Comparison of ENCODE assay signal across 26 mouse cellular contexts in genomic region chr7:125451078-125451477, GRCm38 (mm10). TPM values are rescaled to one million over a fixed set of nuclear protein-coding genes. Genes with fewer than 3 reads are reported as not detected.
DNase-seq lines count a peak whose midpoint lies in the region; ATAC-seq and TF ChIP-seq lines count a peak whose summit lies in the region.
"Had no signal": no experiment of that assay in that cellular context is flagged by ENCODE, and none has a peak within 500 bp of the region (broad histone marks: within the 10 kb centered on the region; RNA-seq: fewer than 3 reads in every experiment).

No protein-coding gene starts in this region.

- H3K27me3 ChIP-seq in embryonic facial prominence, embryonic 13.5 days = no peaks in the 10 kb centered on the region
- no peaks in the 10 kb centered on the region for H3K27me3 ChIP-seq in embryonic facial prominence, embryonic 10.5 days (replicated peaks; ENCODE audit: low read depth, poor library complexity, severe bottlenecking)
- no peaks in the 10 kb centered on the region for H3K27me3 ChIP-seq in lung, embryonic 14.5 days (ENCODE audit: insufficient read depth, low read length)
- H3K27me3 ChIP-seq in lung, embryonic 16.5 days (ENCODE audit: control insufficient read depth, insufficient read depth, low read depth, low read length) = no peaks in the 10 kb centered on the region
- H3K27me3 ChIP-seq in embryonic facial prominence, embryonic 15.5 days = no peaks in the 10 kb centered on the region
- no peaks in the 10 kb centered on the region for H3K27me3 ChIP-seq in midbrain, embryonic 10.5 days (ENCODE audit: low read depth, poor library complexity, severe bottlenecking)
- H3K27me3 ChIP-seq: CH12.LX; forebrain, embryonic 12.5 days; Patski had no signal

- DNase-seq in embryonic facial prominence, embryonic 10.5 days (ENCODE audit: low spot score) = no peak
- peak; percentile 55 for DNase-seq in lung, embryonic 14.5 days
- no peak for DNase-seq in lung, postnatal 36 days
- no peak for DNase-seq in lung, postnatal 10 days
- no peak for DNase-seq in midbrain, embryonic 10.5 days (ENCODE audit: low spot score)
- DNase-seq: adrenal gland, adult 8-10 months; adrenal gland, postnatal 14 days; adrenal gland, postnatal 36 days; B cell, adult 2 months; cerebellum, adult 11-12 months; cerebellum, adult 2 months; cerebellum, adult 9-10 months; cerebellum, postnatal 10 days; cerebellum, postnatal 25 days had no signal

- H3K4me2 ChIP-seq in embryonic facial prominence, embryonic 13.5 days = no peak overlapping the region
- H3K4me2 ChIP-seq in lung, embryonic 14.5 days = no peak overlapping the region
- no peak overlapping the region for H3K4me2 ChIP-seq in lung, embryonic 16.5 days (ENCODE audit: low read depth, low read length)
- H3K4me2 ChIP-seq in embryonic facial prominence, embryonic 15.5 days (replicated peaks) = no peak overlapping the region
- H3K4me2 ChIP-seq: forebrain, embryonic 12.5 days had no signal

- no peak for ATAC-seq in embryonic facial prominence, embryonic 13.5 days (ENCODE audit: insufficient number of reproducible peaks, insufficient read depth, low FRiP score, low TSS enrichment, low read depth)
- ATAC-seq in lung, embryonic 14.5 days (ENCODE audit: insufficient read depth) = peak; percentile 70
- ATAC-seq in lung, embryonic 16.5 days (ENCODE audit: low read depth) = peak; percentile 45
- ATAC-seq in embryonic facial prominence, embryonic 15.5 days (ENCODE audit: insufficient number of reproducible peaks, low FRiP score, low TSS enrichment, low read depth) = no peak
- ATAC-seq: activated CD4-positive, CD25-positive, alpha-beta regulatory T cell, adult 4 months; CD4-positive, CD25-positive, alpha-beta regulatory T cell, adult 4 months; forebrain, embryonic 14.5 days; forebrain, embryonic 16.5 days; Patski had no signal

- peaks cover 25% of the 10 kb centered on the region for H3K36me3 ChIP-seq in embryonic facial prominence, embryonic 13.5 days
- H3K36me3 ChIP-seq in embryonic facial prominence, embryonic 10.5 days (replicated peaks) = peaks cover 47% of the 10 kb centered on the region
- peaks cover 18% of the 10 kb centered on the region for H3K36me3 ChIP-seq in lung, embryonic 14.5 days (ENCODE audit: insufficient read depth)
- H3K36me3 ChIP-seq in lung, embryonic 16.5 days (ENCODE audit: control insufficient read depth, insufficient read depth, low read length) = peaks cover 6% of the 10 kb centered on the region; the same call in 1 of the 2 replicates
- H3K36me3 ChIP-seq in embryonic facial prominence, embryonic 15.5 days = peaks cover 9% of the 10 kb centered on the region
- peaks cover 29% of the 10 kb centered on the region for H3K36me3 ChIP-seq in midbrain, embryonic 10.5 days

- H3K4me1 ChIP-seq in embryonic facial prominence, embryonic 13.5 days = peaks cover 6% of the 10 kb centered on the region; the same call in 1 of the 2 replicates
- H3K4me1 ChIP-seq in embryonic facial prominence, embryonic 10.5 days = 0 out of 2 replicates have a peak, but pooled peaks cover 2% of the 10 kb centered on the region
- no peaks in the 10 kb centered on the region for H3K4me1 ChIP-seq in lung, embryonic 14.5 days (ENCODE audit: insufficient read depth)
- peaks cover 19% of the 10 kb centered on the region for H3K4me1 ChIP-seq in lung, embryonic 16.5 days (replicated peaks; ENCODE audit: control insufficient read depth, insufficient read depth, low read length)
- H3K4me1 ChIP-seq in embryonic facial prominence, embryonic 15.5 days = no peaks in the 10 kb centered on the region
- H3K4me1 ChIP-seq in midbrain, embryonic 10.5 days = peaks cover 3% of the 10 kb centered on the region
- H3K4me1 ChIP-seq: forebrain, embryonic 12.5 days had no signal

- 0 out of 2 replicates have a peak overlapping the region, but pooled peaks have one; percentile 35 for H3K27ac ChIP-seq in embryonic facial prominence, embryonic 13.5 days
- no peak overlapping the region for H3K27ac ChIP-seq in embryonic facial prominence, embryonic 10.5 days (replicated peaks)
- H3K27ac ChIP-seq in lung, embryonic 14.5 days (ENCODE audit: low read depth) = no peak overlapping the region
- H3K27ac ChIP-seq in lung, embryonic 16.5 days (ENCODE audit: low read length) = peak overlapping the region; percentile 44
- H3K27ac ChIP-seq in embryonic facial prominence, embryonic 15.5 days (replicated peaks) = 0 out of 2 replicates have a peak overlapping the region, but pooled peaks have one; percentile 58
- H3K27ac ChIP-seq in midbrain, embryonic 10.5 days (replicated peaks) = no peak overlapping the region
- H3K27ac ChIP-seq: forebrain, embryonic 10.5 days; forebrain, embryonic 12.5 days had no signal

- no peaks in the 10 kb centered on the region for H3K9me3 ChIP-seq in embryonic facial prominence, embryonic 13.5 days
- no peaks in the 10 kb centered on the region for H3K9me3 ChIP-seq in embryonic facial prominence, embryonic 10.5 days
- no peaks in the 10 kb centered on the region for H3K9me3 ChIP-seq in lung, embryonic 14.5 days (ENCODE audit: low read depth, low read length)
- H3K9me3 ChIP-seq in lung, embryonic 16.5 days (ENCODE audit: control insufficient read depth, low read length) = no peaks in the 10 kb centered on the region
- H3K9me3 ChIP-seq in embryonic facial prominence, embryonic 15.5 days (replicated peaks) = no peaks in the 10 kb centered on the region
- no peaks in the 10 kb centered on the region for H3K9me3 ChIP-seq in midbrain, embryonic 10.5 days (replicated peaks)
- H3K9me3 ChIP-seq: forebrain, embryonic 10.5 days; forebrain, embryonic 12.5 days had no signal

- H3K9ac ChIP-seq in embryonic facial prominence, embryonic 13.5 days = no peak overlapping the region
- no peak overlapping the region for H3K9ac ChIP-seq in lung, embryonic 14.5 days
- H3K9ac ChIP-seq in lung, embryonic 16.5 days (ENCODE audit: low read length) = no peak overlapping the region
- no peak overlapping the region for H3K9ac ChIP-seq in embryonic facial prominence, embryonic 15.5 days
- H3K9ac ChIP-seq: forebrain, embryonic 12.5 days had no signal

- H3K4me3 ChIP-seq in embryonic facial prominence, embryonic 13.5 days = no peak overlapping the region
- no peak overlapping the region for H3K4me3 ChIP-seq in embryonic facial prominence, embryonic 10.5 days
- no peak overlapping the region for H3K4me3 ChIP-seq in lung, embryonic 14.5 days (ENCODE audit: low read depth, low read length)
- H3K4me3 ChIP-seq in lung, embryonic 16.5 days (ENCODE audit: low read length) = no peak overlapping the region
- no peak overlapping the region for H3K4me3 ChIP-seq in embryonic facial prominence, embryonic 15.5 days (replicated peaks)
- H3K4me3 ChIP-seq in midbrain, embryonic 10.5 days = no peak overlapping the region
- H3K4me3 ChIP-seq: erythroblast, embryonic 14.5 days; forebrain, embryonic 10.5 days; forebrain, embryonic 12.5 days had no signal

- WGBS in embryonic facial prominence, embryonic 13.5 days = 82% methylated on average over 2 of the region's 2 CpGs
- 86% methylated on average over 2 of the region's 2 CpGs for WGBS in embryonic facial prominence, embryonic 10.5 days
- whole genome bisulfite sequencing in lung, embryonic 14.5 days = 36% methylated on average over 2 of the region's 2 CpGs
- 42% methylated on average over 2 of the region's 2 CpGs for WGBS in lung, embryonic 16.5 days
- WGBS in embryonic facial prominence, embryonic 15.5 days = 74% methylated on average over 2 of the region's 2 CpGs
- WGBS in midbrain, embryonic 10.5 days = 95% methylated on average over 2 of the region's 2 CpGs

- no peak for TF ChIP-seq CTCF in lung, embryonic 14.5 days (IDR thresholded peaks at IDR 0.05; ENCODE audit: low read depth)

RNA-seq across cellular contexts. Expression of gene Kdm8, which starts 6.6 kb away (rescaled TPM):
- 9.6 and 10.0 TPM in 2 replicates for polyA plus RNA-seq in embryonic facial prominence, embryonic 13.5 days (2015; fragmentation: Nextera tagmentation; extraction: Ambion mirVana)
- 16.4 and 16.5 TPM in 2 replicates for polyA plus RNA-seq in embryonic facial prominence, embryonic 10.5 days (2016; fragmentation: Nextera tagmentation; extraction: Ambion mirVana)
- polyA plus RNA-seq in lung, embryonic 14.5 days (2014; fragmentation: Nextera tagmentation; extraction: Ambion mirVana) = 14.9 and 15.7 TPM in 2 replicates
- 12.4 and 13.1 TPM in 2 replicates for polyA plus RNA-seq in lung, embryonic 16.5 days (2015; fragmentation: Nextera tagmentation; extraction: Ambion mirVana)
- 8.0 and 8.3 TPM in 2 replicates for polyA plus RNA-seq in embryonic facial prominence, embryonic 15.5 days (2015; fragmentation: Nextera tagmentation; extraction: Ambion mirVana)
- 14.8 and 15.5 TPM in 2 replicates for polyA plus RNA-seq in midbrain, embryonic 10.5 days (2016; fragmentation: Nextera tagmentation; extraction: Ambion mirVana)

RNA-seq across cellular contexts. Expression of gene Nsmce1, which starts 40.3 kb away (rescaled TPM):
- polyA plus RNA-seq in embryonic facial prominence, embryonic 13.5 days (2015; fragmentation: Nextera tagmentation; extraction: Ambion mirVana) = 108 and 116 TPM in 2 replicates
- 120 and 123 TPM in 2 replicates for polyA plus RNA-seq in embryonic facial prominence, embryonic 10.5 days (2016; fragmentation: Nextera tagmentation; extraction: Ambion mirVana)
- 153 and 156 TPM in 2 replicates for polyA plus RNA-seq in lung, embryonic 14.5 days (2014; fragmentation: Nextera tagmentation; extraction: Ambion mirVana)
- 148 and 151 TPM in 2 replicates for polyA plus RNA-seq in lung, embryonic 16.5 days (2015; fragmentation: Nextera tagmentation; extraction: Ambion mirVana)
- polyA plus RNA-seq in embryonic facial prominence, embryonic 15.5 days (2015; fragmentation: Nextera tagmentation; extraction: Ambion mirVana) = 105 and 110 TPM in 2 replicates
- polyA plus RNA-seq in midbrain, embryonic 10.5 days (2016; fragmentation: Nextera tagmentation; extraction: Ambion mirVana) = 129 and 133 TPM in 2 replicates

Comparison
In these comparisons a context has a peak if more than half of its experiments do, and no peak if none do; other contexts are left out.
1. H3K27ac ChIP-seq: peak in embryonic facial prominence, embryonic 13.5 days (single experiment), lung, embryonic 16.5 days (single experiment) and embryonic facial prominence, embryonic 15.5 days (single experiment); none in embryonic facial prominence, embryonic 10.5 days (single experiment), lung, embryonic 14.5 days (single experiment) and midbrain, embryonic 10.5 days (single experiment).
2. ATAC-seq: peak in lung, embryonic 14.5 days (single experiment) and lung, embryonic 16.5 days (single experiment); none in embryonic facial prominence, embryonic 13.5 days (single experiment) and embryonic facial prominence, embryonic 15.5 days (single experiment).